Mouse (Mus musculus): ENCODE measurements around the gene Stat6.

DNA sequence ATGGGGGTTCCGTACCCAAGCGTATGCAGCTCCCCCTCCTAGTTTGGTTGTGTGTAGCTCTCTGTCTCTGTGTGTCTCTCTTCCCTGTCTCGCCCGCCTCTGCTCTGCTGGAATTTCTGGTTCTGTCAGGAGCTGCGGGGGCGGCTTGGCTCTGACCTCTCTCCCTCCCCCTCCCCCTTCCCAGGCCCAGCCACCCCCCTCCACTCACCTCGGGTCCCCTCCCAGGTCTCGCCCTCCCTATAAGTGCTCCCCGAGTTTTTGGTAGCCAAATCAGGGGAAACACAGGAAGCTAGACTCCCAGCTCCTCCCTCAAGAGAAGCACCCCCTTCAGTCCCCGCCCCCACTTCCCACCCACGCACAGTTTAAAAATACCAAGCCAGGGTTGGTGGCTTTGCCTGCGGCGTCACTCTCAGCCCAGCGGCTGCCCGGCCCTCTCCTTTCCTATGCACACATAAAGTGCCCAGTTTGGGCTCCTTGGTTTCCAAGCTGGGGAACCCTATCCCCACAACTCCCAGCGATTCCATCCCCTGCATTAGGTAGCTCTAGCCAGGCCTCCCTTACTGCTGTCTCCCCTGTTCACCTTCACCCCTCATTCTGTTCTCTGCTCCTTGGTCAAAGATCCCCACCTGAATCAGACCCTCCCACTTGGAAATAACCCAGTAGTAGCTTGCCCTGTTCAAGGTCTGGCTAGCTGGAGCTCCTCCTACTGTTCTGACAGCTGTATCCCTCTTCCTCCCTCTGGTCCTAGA, 19.3 kb downstream of the Stat6 start:
- TF ChIP-seq POLR2A (IDR thresholded peaks at IDR 0.05; ENCODE audit: borderline replicate concordance, extremely low read depth, low read depth, low read length), result peak; percentile 33; the same call in 1 of the 2 replicates
- TF ChIP-seq CTCF (IDR thresholded peaks at IDR 0.05; ENCODE audit: insufficient read depth, low read length), result no peak

Data from lung, adult 2 months (tissue).